Mouse (Mus musculus): Measurements from ENCODE around the gene Mrgprg. TPM values are rescaled to one million over a fixed set of nuclear protein-coding genes. Genes with fewer than 3 reads are reported as not detected.

The Mrgprg gene
- total and polyA plus RNA-seq, 2 experiments from 2014 or later: not detected

DNA sequence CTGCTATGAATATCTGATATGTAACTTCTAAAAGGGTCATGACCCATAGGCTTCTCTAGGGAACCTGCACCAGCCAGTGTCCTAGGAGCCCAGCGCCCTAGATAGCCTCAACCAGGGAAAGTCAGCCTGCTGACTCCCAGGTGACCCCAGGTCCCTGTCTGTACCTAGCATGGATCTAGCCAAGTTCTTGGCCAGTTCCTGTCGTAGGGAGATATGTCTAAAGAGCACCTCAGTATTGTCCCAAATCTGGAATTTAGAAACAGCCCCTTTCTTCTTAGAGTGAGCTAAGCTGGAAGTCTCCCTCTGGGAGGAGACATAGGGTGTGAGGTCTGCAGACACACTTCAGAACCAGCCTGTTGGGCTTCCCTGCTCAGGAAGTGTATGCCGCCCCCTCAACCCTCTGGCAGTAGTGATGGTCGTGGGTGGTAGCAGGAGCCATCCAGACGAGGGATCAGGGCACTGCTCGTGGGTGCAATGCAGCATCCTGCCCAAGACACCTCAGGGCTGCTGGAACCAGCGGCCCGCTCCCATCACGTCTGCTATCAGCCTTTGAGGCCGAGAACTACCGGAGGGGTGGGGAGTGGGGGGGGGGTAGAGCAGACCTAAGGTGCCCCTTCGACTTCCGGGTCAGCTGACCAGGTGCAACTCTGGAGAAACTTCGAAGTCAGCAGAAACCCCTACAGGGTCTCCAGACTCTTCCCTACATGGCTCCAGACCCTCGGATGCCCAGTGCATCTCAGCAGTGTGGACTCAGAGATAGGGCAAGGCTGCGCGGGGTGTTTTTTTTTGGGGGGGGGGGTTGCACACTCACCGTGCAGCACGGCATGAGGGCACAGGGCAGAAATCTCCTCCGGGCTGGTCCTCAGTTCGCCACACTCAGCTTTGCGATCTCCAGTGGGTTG, 10.4 kb downstream of the Mrgprg start, which contains the start of gene Osbpl5:
Gene Osbpl5 (minus strand): TSS at position 861 of the 902 bp plus-strand sequence.
- Histone ChIP-seq H3K4me2 (ENCODE audit: low read depth, low read length) (peak within 1 kb of the TSS; percentile 80), H3K9ac (replicated peaks; ENCODE audit: low read length) (peak within 1 kb of the TSS; percentile 28; the same call in 1 of the 2 replicates), H3K27me3 (ENCODE audit: insufficient read depth, low read length) (0 out of 2 replicates have a peak, but pooled peaks cover 15% of the 10 kb centered on the region), H3K9me3 (ENCODE audit: low read length) (no peaks in the 10 kb centered on the region), H3K36me3 (ENCODE audit: insufficient read depth, low read length) (no peaks in the 10 kb centered on the region), H3K4me3 (ENCODE audit: low read length) (peak within 1 kb of the TSS; percentile 32), H3K4me1 (ENCODE audit: insufficient read depth, low read length) (peaks cover 11% of the 10 kb centered on the region), H3K27ac (no peak within 1 kb of the TSS)
- WGBS: 28% methylated on average over 22 of the region's 22 CpGs
- ATAC-seq: no peak
- no peak for TF ChIP-seq CTCF (IDR thresholded peaks at IDR 0.05; ENCODE audit: low read depth)
- no peak for DNase-seq (ENCODE audit: low spot score)

DNA sequence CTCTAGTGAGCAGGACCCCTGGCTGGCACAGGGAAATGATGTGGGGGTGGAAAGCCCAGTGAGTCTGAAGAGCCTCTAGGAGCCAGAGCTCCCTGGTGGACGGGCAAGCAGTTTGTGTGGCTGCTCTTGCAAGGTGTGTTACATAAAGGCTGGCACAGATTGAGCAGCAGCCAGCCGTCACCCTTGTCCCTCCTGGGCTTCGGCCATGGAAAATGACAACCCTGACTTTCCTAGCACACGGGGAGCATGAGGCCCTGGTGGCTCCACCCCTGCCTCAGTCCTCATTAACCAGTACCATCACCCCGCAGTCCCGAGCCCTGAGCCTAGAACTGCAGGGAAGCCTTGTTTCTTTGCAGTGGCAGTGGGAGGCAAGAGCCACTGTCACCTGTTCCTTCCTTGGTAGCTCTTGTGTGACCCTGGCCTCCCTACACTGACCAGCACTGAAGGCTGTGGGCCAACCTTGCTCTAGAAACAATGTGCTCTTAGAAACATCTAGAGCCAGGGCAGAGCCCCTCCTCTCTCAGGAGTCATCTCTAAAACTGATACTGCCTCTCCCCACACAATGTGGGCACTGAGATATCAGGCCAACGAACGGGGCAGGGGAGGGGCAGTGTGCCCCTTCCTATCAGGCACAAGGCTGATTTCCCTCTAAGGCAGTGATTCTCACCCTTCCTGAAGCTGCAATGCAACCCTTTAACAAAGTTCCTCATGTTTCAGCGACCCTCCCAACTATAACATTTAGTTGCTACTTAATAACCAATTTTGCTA, 11.3 kb downstream of the Mrgprg start:
- Histone ChIP-seq H3K4me3 (ENCODE audit: low read length) (no peak overlapping the region), H3K4me1 (ENCODE audit: insufficient read depth, low read length) (peaks cover 11% of the 10 kb centered on the region), H3K9ac (replicated peaks; ENCODE audit: low read length) (no peak overlapping the region), H3K4me2 (ENCODE audit: low read depth, low read length) (no peak overlapping the region), H3K36me3 (ENCODE audit: insufficient read depth, low read length) (no peaks in the 10 kb centered on the region), H3K27ac (no peak overlapping the region), H3K9me3 (ENCODE audit: low read length) (no peaks in the 10 kb centered on the region), H3K27me3 (ENCODE audit: insufficient read depth, low read length) (0 out of 2 replicates have a peak, but pooled peaks cover 15% of the 10 kb centered on the region)
- DNase-seq (ENCODE audit: low spot score): no peak
- no peak for TF ChIP-seq CTCF (IDR thresholded peaks at IDR 0.05; ENCODE audit: low read depth)
- WGBS: 74% methylated on average over 9 of the region's 9 CpGs
- no peak for ATAC-seq

DNA sequence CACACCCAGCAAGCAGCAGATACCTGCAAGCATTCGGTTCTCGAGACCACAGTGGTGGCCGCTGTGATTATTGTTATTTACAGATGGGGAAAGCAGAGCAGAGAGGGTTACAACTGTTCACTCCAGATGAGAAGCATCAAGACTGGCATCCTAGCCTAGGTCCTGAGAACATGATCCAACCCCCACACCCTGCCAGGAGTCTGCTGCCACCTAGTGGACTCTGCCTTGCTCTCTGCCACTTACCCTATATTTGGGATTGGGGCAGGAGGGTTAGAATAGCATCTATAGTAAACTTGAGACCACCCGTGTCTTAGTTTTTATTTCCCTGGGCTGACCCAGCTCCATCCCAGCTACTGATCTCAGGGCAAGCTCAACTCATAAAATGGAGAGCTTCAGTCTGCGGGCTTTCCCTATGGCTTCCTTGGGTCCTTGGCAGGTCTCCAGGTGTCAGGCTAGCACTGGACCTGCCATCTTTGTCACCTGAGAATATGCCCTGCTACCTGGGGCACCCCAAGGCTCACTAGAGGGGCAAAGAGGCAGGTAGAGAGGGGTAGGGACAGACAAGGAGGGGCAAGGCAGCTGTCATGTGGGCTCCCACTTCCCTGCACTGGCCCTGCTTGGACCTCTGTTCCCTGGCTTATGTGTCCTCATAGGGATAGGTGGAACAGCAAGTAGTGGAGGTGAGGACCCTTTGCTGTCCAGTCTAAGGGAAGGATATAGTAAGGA, 12.6 kb downstream of the Mrgprg start:
- H3K4me3 ChIP-seq (ENCODE audit: low read length): no peak overlapping the region
- WGBS: 54% methylated on average over 5 of the region's 5 CpGs
- ATAC-seq: no peak

GRCm38 (mm10) chr7:143752606-143753005, 14.2 kb downstream of the Mrgprg start:
- WGBS: 65% methylated on average over 3 of the region's 3 CpGs
- Histone ChIP-seq H3K4me2 (ENCODE audit: low read depth, low read length) (no peak overlapping the region), H3K27ac (no peak overlapping the region), H3K27me3 (ENCODE audit: insufficient read depth, low read length) (0 out of 2 replicates have a peak, but pooled peaks cover 15% of the 10 kb centered on the region), H3K36me3 (ENCODE audit: insufficient read depth, low read length) (no peaks in the 10 kb centered on the region), H3K9me3 (ENCODE audit: low read length) (no peaks in the 10 kb centered on the region), H3K9ac (replicated peaks; ENCODE audit: low read length) (no peak overlapping the region), H3K4me3 (ENCODE audit: low read length) (no peak overlapping the region), H3K4me1 (ENCODE audit: insufficient read depth, low read length) (peaks cover 11% of the 10 kb centered on the region)
- DNase-seq (ENCODE audit: low spot score) (no peak), ATAC-seq (no peak)
- no peak for TF ChIP-seq CTCF (IDR thresholded peaks at IDR 0.05; ENCODE audit: low read depth)

More for the DNA sequence above, 12.6 kb downstream of the Mrgprg start:
- H3K27me3 ChIP-seq (ENCODE audit: insufficient read depth, low read length): 0 out of 2 replicates have a peak, but pooled peaks cover 15% of the 10 kb centered on the region
- no peak overlapping the region for H3K9ac ChIP-seq (replicated peaks; ENCODE audit: low read length)
- peak; percentile 67 for DNase-seq (ENCODE audit: low spot score)
- H3K4me2 ChIP-seq (ENCODE audit: low read depth, low read length): no peak overlapping the region
- H3K36me3 ChIP-seq (ENCODE audit: insufficient read depth, low read length): no peaks in the 10 kb centered on the region
- H3K9me3 ChIP-seq (ENCODE audit: low read length): no peaks in the 10 kb centered on the region
- H3K4me1 ChIP-seq (ENCODE audit: insufficient read depth, low read length): peaks cover 11% of the 10 kb centered on the region
- no peak overlapping the region for H3K27ac ChIP-seq
- peak; percentile 82 for TF ChIP-seq CTCF (IDR thresholded peaks at IDR 0.05; ENCODE audit: low read depth)

- DNase-seq (ENCODE audit: low spot score) (no peak), ATAC-seq (no peak)
- TF ChIP-seq CTCF (IDR thresholded peaks at IDR 0.05; ENCODE audit: low read depth): no peak
- Histone ChIP-seq H3K36me3 (ENCODE audit: insufficient read depth, low read length) (no peaks in the 10 kb centered on the region), H3K4me2 (ENCODE audit: low read depth, low read length) (no peak overlapping the region), H3K4me1 (ENCODE audit: insufficient read depth, low read length) (peaks cover 7% of the 10 kb centered on the region), H3K4me3 (ENCODE audit: low read length) (no peak overlapping the region), H3K9me3 (ENCODE audit: low read length) (no peaks in the 10 kb centered on the region), H3K27ac (no peak overlapping the region), H3K9ac (replicated peaks; ENCODE audit: low read length) (no peak overlapping the region), H3K27me3 (ENCODE audit: insufficient read depth, low read length) (0 out of 2 replicates have a peak, but pooled peaks cover 15% of the 10 kb centered on the region)
- WGBS: 82% methylated on average over 4 of the region's 4 CpGs
These were observed 14.7 kb downstream of the Mrgprg start for GRCm38 (mm10) chr7:143752056-143752455.

GRCm38 (mm10) chr7:143751380-143751779, 15.4 kb downstream of the Mrgprg start:
- peaks cover 2% of the 10 kb centered on the region; the same call in 1 of the 2 replicates for H3K4me1 ChIP-seq (ENCODE audit: insufficient read depth, low read length)
- TF ChIP-seq CTCF (IDR thresholded peaks at IDR 0.05; ENCODE audit: low read depth): no peak
- H3K4me3 ChIP-seq (ENCODE audit: low read length): no peak overlapping the region
- no peak overlapping the region for H3K27ac ChIP-seq
- no peaks in the 10 kb centered on the region for H3K9me3 ChIP-seq (ENCODE audit: low read length)
- ATAC-seq: no peak
- H3K4me2 ChIP-seq (ENCODE audit: low read depth, low read length): no peak overlapping the region
- H3K27me3 ChIP-seq (ENCODE audit: insufficient read depth, low read length): 0 out of 2 replicates have a peak, but pooled peaks cover 15% of the 10 kb centered on the region
- DNase-seq (ENCODE audit: low spot score): no peak
- WGBS: 68% methylated on average over 1 of the region's 1 CpGs
- no peak overlapping the region for H3K9ac ChIP-seq (replicated peaks; ENCODE audit: low read length)
- no peaks in the 10 kb centered on the region for H3K36me3 ChIP-seq (ENCODE audit: insufficient read depth, low read length)

Measured in hindbrain, postnatal 0 days (tissue).